Mouse (Mus musculus): Measurements from ENCODE around the gene Skap1. TPM values are rescaled to one million over a fixed set of nuclear protein-coding genes. Genes with fewer than 3 reads are reported as not detected.

Gene Skap1
- polyA plus RNA-seq, 1 experiment: 3.0 TPM

DNA sequence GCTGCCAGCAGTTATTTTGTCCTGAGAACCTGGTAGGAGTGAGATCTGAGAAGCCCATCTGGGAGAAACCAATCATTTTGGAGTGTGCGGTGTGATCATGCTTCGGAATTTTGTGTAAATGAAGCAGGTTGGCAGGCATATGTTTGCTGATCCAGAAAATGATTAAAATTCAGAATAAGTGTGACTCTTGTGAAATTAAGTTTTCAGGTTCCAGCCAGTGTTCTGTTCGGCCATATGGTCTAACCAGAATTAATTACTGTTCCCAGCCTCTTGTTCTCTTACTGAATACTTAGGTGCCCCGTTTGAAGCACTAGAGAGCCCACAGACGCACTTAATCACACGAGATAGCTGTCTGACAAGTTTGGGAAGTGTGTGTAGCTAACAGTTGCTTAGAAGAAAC is 36.6 kb downstream of the Skap1 start:
- WGBS: 51% methylated on average over 6 of the region's 6 CpGs

DNA sequence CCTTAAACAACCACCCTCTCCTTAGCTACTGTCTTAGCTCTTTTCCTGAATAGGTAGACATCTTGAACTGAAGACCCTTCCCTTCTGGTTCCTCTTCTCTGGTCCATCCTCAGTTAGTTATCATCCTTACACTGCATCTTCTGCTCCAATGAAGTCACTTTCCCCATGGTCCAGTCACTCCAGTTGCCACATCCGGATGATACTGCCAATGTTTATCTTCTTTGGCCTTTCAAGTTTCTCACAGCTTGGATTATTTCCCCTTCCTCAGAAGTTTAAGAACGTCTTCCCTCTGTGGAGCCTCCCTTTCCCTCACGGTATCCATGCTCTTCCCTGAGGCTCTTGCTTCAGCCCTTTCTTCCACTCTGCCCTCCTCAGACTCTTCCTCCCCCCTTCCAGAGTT is 38.6 kb downstream of the Skap1 start:
- no peaks in the 10 kb centered on the region for H3K4me1 ChIP-seq (ENCODE audit: control insufficient read depth, insufficient read depth, insufficient read length, low read length)
- no peaks in the 10 kb centered on the region for H3K36me3 ChIP-seq (ENCODE audit: control insufficient read depth, insufficient read depth, low read length)
- H3K4me3 ChIP-seq (ENCODE audit: low read depth, low read length): no peak overlapping the region
- 62% methylated on average over 3 of the region's 3 CpGs for WGBS
- H3K27ac ChIP-seq (ENCODE audit: insufficient read depth, low read depth, low read length): no peak overlapping the region
- no peaks in the 10 kb centered on the region; the same call in 1 of the 2 replicates for H3K27me3 ChIP-seq (ENCODE audit: control insufficient read depth, insufficient read depth, low read length)
- no peak for TF ChIP-seq CTCF (IDR thresholded peaks at IDR 0.05; ENCODE audit: extremely low read depth, insufficient read length, insufficient replicate concordance, low read depth, low read length)
- TF ChIP-seq POLR2A (IDR thresholded peaks at IDR 0.05; ENCODE audit: low read depth, low read length): no peak

More for the DNA sequence above, 36.6 kb downstream of the Skap1 start:
- H3K4me3 ChIP-seq (ENCODE audit: low read depth, low read length): no peak overlapping the region
- no peaks in the 10 kb centered on the region for H3K4me1 ChIP-seq (ENCODE audit: control insufficient read depth, insufficient read depth, insufficient read length, low read length)
- H3K27me3 ChIP-seq (ENCODE audit: control insufficient read depth, insufficient read depth, low read length): no peaks in the 10 kb centered on the region; the same call in 1 of the 2 replicates
- no peak overlapping the region for H3K27ac ChIP-seq (ENCODE audit: insufficient read depth, low read depth, low read length)
- TF ChIP-seq POLR2A (IDR thresholded peaks at IDR 0.05; ENCODE audit: low read depth, low read length): no peak
- no peak for TF ChIP-seq CTCF (IDR thresholded peaks at IDR 0.05; ENCODE audit: extremely low read depth, insufficient read length, insufficient replicate concordance, low read depth, low read length)
- no peaks in the 10 kb centered on the region for H3K36me3 ChIP-seq (ENCODE audit: control insufficient read depth, insufficient read depth, low read length)

DNA sequence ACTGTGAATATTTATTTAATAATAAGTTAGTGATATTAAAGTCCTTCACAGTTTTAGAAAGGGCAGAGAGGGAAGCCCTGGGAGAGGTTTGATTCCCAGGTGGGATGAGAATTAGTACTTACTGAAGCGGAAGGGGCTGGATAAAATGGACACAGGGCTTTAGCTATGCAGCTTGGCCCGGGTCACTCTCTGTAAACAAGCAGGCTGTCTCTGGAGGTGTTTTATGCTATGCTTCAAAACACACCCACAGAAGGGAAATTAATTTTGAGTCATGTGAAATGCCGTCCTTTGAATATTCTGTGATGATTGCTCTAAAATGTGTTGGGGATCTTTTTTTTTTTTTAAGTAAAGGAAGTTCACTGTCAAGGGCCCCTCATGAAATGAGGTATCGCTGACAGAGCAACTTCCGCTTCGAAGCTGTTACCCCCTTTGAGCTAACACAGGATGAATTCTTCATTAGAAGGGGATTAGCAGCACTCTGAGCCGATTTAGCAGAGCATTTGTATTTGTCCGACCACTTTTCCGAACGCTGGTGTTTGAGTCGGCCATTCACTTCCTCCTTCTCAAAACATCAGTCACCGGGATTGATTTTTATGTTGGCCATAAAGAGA is 40.2 kb downstream of the Skap1 start:
- Histone ChIP-seq H3K27ac (ENCODE audit: insufficient read depth, low read depth, low read length) (no peak overlapping the region), H3K4me3 (ENCODE audit: low read depth, low read length) (no peak overlapping the region), H3K36me3 (ENCODE audit: control insufficient read depth, insufficient read depth, low read length) (no peaks in the 10 kb centered on the region), H3K4me1 (ENCODE audit: control insufficient read depth, insufficient read depth, insufficient read length, low read length) (no peaks in the 10 kb centered on the region), H3K27me3 (ENCODE audit: control insufficient read depth, insufficient read depth, low read length) (no peaks in the 10 kb centered on the region; the same call in 1 of the 2 replicates)
- no peak for TF ChIP-seq CTCF (IDR thresholded peaks at IDR 0.05; ENCODE audit: extremely low read depth, insufficient read length, insufficient replicate concordance, low read depth, low read length)
- TF ChIP-seq POLR2A (IDR thresholded peaks at IDR 0.05; ENCODE audit: low read depth, low read length): no peak
- 42% methylated on average over 12 of the region's 12 CpGs for WGBS

DNA sequence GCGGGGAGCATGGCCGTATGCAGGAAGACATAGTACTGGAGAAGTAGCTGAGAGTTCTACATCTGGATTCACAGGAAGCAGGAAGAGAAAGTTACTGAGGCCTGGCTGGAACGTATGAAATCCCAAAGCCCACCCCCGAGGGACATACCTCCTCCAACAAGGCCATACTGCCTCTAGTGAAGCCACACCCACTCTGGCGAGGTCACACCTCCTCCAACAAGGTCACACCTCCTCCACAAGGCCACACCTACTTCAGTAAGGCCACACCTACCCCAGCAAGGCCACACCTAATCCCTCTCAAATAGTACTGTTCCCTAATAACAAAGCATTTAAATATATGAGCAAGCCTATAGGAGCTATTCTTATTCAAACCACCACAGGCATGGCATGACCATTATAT is 41.4 kb downstream of the Skap1 start:
- no peak overlapping the region for H3K4me3 ChIP-seq (ENCODE audit: low read depth, low read length)
- H3K4me1 ChIP-seq (ENCODE audit: control insufficient read depth, insufficient read depth, insufficient read length, low read length): no peaks in the 10 kb centered on the region
- WGBS: 66% methylated on average over 5 of the region's 5 CpGs
- H3K27me3 ChIP-seq (ENCODE audit: control insufficient read depth, insufficient read depth, low read length): no peaks in the 10 kb centered on the region; the same call in 1 of the 2 replicates
- H3K36me3 ChIP-seq (ENCODE audit: control insufficient read depth, insufficient read depth, low read length): no peaks in the 10 kb centered on the region
- no peak for TF ChIP-seq POLR2A (IDR thresholded peaks at IDR 0.05; ENCODE audit: low read depth, low read length)
- TF ChIP-seq CTCF (IDR thresholded peaks at IDR 0.05; ENCODE audit: extremely low read depth, insufficient read length, insufficient replicate concordance, low read depth, low read length): no peak
- H3K27ac ChIP-seq (ENCODE audit: insufficient read depth, low read depth, low read length): no peak overlapping the region

DNA sequence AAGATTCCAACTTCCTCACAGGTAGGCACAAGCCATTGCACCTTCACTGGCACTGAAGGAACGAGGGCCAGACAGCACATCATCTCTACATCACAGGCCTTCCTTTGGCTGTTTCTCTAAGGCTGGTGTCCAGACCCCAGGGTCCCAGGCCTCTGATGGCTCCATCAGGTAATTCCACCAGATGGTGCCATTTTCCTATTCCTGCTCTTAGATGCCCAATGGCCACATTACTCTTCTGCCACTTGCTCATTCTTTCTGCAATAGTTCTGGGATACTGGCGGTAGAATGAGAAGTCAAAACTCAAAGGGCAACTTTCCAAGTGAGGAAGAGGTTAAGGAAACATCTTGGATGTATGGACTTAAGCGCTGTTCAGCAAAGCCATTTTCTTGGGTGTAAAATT is 50.8 kb downstream of the Skap1 start:
- Histone ChIP-seq H3K4me1 (ENCODE audit: control insufficient read depth, insufficient read depth, insufficient read length, low read length) (no peaks in the 10 kb centered on the region), H3K36me3 (ENCODE audit: control insufficient read depth, insufficient read depth, low read length) (no peaks in the 10 kb centered on the region), H3K4me3 (ENCODE audit: low read depth, low read length) (no peak overlapping the region), H3K27ac (ENCODE audit: insufficient read depth, low read depth, low read length) (no peak overlapping the region), H3K27me3 (ENCODE audit: control insufficient read depth, insufficient read depth, low read length) (no peaks in the 10 kb centered on the region)
- WGBS: 82% methylated on average over 3 of the region's 3 CpGs
- no peak for TF ChIP-seq POLR2A (IDR thresholded peaks at IDR 0.05; ENCODE audit: low read depth, low read length)
- TF ChIP-seq CTCF (IDR thresholded peaks at IDR 0.05; ENCODE audit: extremely low read depth, insufficient read length, insufficient replicate concordance, low read depth, low read length): no peak

DNA sequence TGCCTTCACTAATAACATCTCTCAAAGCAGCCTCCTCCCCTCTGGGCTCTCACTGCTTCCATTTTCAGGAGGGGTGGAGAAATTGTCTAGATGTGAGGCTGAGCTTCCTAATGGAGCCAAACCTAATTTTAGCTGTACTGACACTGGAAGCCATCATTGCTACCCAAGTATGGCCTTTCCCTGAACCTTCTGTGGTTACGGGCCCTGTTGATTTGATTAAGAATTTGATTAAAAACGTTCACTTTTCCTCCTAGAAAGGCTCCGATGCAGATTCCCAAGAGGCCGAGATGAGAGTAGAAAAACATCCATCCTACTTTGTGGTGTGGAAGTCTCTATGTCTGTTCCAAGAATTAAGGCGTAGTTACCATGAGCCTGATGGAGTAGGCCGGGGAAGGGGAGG is 60.1 kb downstream of the Skap1 start:
- H3K36me3 ChIP-seq (ENCODE audit: control insufficient read depth, insufficient read depth, low read length): no peaks in the 10 kb centered on the region
- TF ChIP-seq CTCF (IDR thresholded peaks at IDR 0.05; ENCODE audit: extremely low read depth, insufficient read length, insufficient replicate concordance, low read depth, low read length) (no peak), POLR2A (IDR thresholded peaks at IDR 0.05; ENCODE audit: low read depth, low read length) (no peak)
- H3K27ac ChIP-seq (ENCODE audit: insufficient read depth, low read depth, low read length): no peak overlapping the region
- H3K27me3 ChIP-seq (ENCODE audit: control insufficient read depth, insufficient read depth, low read length): no peaks in the 10 kb centered on the region
- H3K4me3 ChIP-seq (ENCODE audit: low read depth, low read length): no peak overlapping the region
- H3K4me1 ChIP-seq (ENCODE audit: control insufficient read depth, insufficient read depth, insufficient read length, low read length): no peaks in the 10 kb centered on the region
- WGBS: 80% methylated on average over 6 of the region's 6 CpGs

DNA sequence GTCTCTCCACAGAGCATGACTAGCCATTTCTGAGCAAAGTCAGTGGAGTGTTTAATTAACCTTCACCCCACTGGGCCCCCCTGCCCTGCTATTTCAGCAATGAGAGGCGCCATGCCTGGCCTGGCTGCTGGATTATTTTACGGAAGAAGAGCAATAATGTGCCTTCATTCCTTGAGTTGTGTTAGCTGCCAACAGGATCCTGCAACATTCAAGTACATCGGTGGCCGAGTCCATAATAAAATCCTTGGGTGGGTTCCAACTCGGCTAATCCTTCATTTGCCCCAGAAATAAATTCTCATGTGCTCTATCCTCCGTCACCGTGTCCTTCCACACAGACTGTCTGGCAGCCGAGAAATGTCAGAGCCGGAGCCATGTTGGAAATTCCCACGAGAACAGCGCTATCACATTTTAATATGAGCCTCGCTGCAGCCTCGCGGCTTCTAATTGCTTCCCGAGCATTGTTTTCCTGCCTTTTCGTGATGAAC is 61.8 kb downstream of the Skap1 start:
- H3K27ac ChIP-seq (ENCODE audit: insufficient read depth, low read depth, low read length): no peak overlapping the region
- H3K4me1 ChIP-seq (ENCODE audit: control insufficient read depth, insufficient read depth, insufficient read length, low read length): no peaks in the 10 kb centered on the region
- H3K4me3 ChIP-seq (ENCODE audit: low read depth, low read length): no peak overlapping the region
- no peaks in the 10 kb centered on the region for H3K36me3 ChIP-seq (ENCODE audit: control insufficient read depth, insufficient read depth, low read length)
- TF ChIP-seq POLR2A (IDR thresholded peaks at IDR 0.05; ENCODE audit: low read depth, low read length) (no peak), CTCF (IDR thresholded peaks at IDR 0.05; ENCODE audit: extremely low read depth, insufficient read length, insufficient replicate concordance, low read depth, low read length) (no peak)
- H3K27me3 ChIP-seq (ENCODE audit: control insufficient read depth, insufficient read depth, low read length): no peaks in the 10 kb centered on the region
- 79% methylated on average over 16 of the region's 16 CpGs for WGBS

Measured in small intestine, adult 2 months (tissue).